Mouse (Mus musculus): ENCODE data around the gene Arhgef40.
A peak's percentile ranks its signal among the peaks of the same experiment; 100 is the strongest.
"Not testable (repeated sequence)": the region's sequence is repeated elsewhere in the genome, so short reads cannot be mapped to it uniquely, and the experiment has no call there.

The Arhgef40 gene

DNA sequence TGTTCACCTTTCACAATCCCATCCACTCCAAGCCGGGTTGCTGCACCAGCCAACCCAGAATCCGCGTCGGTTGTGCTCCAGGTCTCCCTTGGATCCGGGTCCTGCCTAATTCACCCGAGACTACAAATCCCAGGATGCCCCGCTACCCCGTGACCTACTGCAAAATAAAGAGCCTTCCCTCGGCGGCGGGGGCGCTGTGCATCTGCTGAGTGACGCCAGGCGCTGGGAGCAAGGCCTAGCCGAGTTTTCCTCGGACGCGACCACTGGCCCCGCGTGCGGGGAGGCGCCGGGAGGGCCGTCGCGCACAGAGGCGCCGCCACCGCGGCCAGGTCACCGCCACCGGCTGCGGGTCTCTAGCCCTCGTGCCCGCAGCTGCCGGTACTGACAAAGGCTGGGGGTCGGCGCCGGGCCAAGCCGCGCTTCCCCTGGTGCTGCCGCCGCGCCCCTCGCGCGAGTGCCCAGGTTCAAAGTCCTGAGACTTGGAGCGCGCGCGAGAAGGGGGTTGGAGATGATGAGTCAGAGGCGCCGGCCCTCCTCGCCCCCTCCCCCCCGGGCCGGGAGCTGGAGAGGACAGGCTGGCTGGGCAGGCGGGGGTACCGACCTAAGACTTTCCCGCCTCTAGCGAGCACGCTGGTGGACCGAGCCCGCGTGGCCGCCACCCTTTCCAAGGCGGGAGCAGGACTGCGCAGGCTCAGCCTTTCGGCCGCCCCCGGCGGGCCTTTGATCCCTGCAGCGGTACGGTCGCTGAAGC, 35.2 kb downstream of the Arhgef40 start:
- DNase-seq = peak; percentile 99

DNA sequence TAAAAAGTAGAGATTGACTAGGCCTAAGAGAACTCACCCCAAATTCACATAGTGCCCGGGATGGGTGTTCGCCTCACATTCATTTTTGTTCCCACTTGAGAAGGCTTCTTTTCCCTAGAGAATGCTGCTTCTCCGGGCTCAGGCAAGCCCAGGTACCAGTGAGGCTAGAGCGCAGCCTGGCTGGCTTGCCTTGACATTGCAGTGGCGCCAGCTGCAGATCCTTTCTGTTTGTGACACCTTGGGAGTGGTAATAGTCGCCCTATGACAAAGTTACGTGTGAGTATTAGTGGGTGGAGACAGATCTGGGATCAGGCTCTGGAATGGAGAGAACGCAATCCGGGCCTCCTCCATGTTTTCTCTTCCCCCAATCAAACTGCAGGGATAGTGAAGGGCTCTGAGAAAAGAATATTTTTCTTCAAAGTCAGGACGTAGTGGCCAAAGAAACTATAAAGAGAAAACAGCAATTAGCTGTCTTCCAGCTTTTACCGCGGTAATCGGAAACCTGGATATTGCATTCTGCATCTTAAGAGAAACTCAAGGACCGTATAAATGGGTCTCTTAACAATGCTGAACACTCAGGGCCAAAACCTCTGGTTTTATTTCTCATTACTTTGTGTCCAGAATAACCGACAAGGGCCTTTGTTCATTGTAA, 36.1 kb downstream of the Arhgef40 start, which contains the start of gene Zfp219:
Gene Zfp219 (minus strand): TSS at position 248 of the 652 bp plus-strand sequence.
- DNase-seq = peak; percentile 89

DNA sequence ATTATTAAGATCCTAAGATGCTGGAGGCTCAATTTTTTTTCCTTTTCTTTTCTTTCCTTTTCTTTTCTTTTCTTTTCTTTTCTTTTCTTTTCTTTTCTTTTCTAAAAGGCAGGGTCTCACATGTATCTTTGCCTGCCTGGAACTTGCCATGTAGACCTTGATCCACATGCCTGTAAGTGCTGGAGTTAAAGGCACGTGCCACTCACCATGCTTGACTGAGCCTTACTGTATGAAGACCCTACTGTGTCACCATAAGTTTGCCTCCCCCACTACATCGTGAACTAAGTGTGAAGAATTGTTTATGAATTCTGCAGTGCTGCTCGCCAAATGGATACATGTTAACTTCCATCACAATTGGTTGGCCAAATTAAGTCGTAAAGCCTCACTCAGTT, 36.6 kb downstream of the Arhgef40 start:
- DNase-seq = no peak

DNA sequence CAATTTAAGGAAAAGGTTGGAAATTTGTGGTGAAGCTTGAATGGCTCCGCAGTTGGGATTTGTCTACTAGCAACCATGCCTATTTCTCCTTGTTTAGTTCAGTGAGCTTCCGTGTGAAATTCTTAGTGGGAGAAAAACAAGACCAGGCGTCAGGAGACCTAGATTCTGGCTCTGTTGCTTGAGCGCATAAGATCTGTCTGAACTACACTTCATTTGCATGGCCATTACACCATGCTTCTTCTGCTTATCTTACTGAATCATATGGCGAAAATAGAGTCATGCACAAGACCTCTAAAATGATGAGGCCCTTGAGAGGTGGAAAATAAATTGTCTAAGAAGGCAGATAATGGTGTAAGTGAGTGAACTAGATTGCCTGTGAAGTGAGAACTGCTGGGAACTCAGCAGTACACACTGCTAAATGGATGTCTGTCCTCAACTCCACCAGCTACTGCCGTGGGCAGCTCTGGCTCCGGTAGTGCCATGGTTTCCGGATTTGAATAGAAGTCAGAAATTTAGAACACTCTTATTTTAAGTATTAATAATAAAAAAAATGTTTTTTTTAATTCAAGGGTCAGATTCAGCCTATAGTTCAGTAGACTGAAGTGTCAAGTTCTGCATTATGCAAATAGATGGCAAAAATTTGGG, 37.2 kb downstream of the Arhgef40 start:
- no peak for DNase-seq

DNA sequence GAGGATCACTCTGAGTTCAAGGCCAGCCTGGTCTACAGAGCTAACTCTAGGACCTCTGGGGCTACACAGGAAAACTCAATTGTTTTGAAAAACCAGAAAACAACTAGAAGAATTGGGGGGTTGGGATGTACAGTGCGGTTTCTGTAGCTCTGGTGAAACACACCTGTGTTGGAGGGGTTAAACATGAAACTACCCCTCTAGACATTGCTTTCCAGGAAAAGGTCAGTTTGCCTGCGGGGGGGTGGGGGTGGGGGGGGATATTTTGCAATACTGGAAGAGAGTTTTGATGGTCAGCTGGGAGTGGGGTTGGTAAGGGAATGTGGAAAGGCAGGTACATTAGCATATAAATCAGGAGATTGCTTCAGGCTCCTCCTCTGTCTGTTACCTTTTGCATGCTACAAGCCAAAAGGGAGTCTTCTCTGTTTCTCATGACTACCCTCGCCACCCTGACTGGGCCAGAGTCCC, 37.8 kb downstream of the Arhgef40 start:
- DNase-seq = no peak

DNA sequence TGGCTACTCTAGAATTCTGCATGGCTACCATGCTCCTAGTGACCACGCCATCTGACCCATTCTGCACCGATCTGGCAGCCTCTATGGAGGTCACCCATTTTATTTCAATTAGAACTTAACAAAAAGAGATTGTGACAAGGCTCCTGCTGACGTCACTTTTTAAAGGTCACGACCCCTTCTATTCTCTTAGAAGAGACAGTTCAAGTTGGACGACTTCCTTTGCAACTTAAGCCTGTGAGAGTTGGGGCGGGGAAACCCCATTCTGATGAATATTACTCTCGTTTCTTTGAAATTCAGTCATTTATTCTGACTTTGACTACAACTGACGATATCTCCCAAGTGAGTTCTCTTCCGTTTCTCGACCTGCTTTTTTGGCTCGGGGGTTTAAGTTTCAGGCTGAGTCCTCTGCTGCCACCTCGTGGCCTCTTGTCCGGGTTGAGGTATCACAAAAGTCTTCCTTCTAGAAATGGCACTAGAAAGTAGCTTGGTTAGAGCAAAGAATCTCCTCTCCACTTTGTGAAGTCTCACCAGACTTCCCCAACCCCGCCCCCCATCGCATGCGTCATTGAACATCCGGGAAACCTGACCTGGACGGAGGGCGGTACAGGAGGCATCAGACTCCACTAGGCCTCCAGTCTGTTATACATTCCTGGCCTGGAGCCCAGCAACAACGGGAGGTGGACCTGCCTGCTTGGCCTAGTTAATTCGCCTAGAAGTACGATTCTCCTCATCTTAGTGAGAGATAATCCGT, 38.4 kb downstream of the Arhgef40 start:
- peak; percentile 96 for DNase-seq

DNA sequence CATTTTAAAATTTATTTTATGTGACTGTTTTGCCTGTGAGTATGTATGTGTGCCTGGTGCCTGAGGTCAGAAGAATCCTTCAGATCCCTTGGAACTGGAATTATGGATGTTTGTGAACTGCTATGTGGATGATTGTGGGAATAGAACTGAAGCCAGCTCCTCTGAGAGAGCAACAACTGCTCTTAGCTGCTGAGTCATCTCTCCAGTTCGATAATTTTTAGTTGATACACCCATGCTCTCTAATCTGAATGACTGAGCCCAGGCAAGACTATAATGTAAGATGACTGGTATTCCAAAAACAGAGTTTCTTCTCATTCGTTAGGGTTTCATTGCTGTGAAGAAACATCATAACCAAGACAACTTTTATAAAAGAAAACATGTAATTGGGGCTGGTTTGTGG, 39.6 kb downstream of the Arhgef40 start:
- no peak for DNase-seq

DNA sequence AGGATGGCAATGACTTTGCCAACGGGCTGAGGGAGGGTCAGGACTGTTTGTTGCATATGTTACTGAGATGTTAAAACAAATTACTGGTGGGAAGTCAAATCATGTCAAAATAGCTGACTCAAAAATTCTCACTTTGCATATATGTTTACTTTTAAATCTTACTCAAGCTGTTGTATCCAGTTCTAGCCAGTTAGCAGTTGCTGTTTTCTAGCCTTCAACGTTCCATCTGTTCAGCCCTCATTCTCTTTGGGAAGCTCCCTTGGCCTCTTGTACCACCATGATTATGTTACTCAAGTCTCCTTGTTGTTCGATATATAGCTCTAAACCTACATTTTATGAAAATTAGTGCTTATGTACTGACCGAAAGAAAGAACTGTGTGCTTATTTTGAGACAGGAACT, 41.8 kb downstream of the Arhgef40 start:
- no peak for DNase-seq

DNA sequence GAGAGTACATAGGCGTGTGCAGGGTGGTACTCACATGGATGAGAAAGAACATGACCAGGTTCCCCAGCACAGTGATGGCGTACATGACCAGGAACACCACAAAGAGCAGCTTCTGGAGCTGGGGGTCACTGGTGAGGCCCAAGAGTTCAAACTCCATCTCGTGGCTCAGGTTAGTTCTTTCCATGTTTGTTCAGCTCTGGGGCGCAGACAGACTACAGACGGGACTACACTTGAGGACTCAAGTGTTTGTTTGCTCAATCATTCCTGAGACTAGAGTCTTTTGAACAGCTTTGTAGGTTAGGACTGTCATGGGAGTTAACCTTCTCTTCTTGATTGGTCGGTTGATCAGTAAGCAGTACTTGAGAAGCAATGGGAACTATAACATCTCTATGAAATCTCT, 51.4 kb downstream of the Arhgef40 start:
- DNase-seq = no peak

DNA sequence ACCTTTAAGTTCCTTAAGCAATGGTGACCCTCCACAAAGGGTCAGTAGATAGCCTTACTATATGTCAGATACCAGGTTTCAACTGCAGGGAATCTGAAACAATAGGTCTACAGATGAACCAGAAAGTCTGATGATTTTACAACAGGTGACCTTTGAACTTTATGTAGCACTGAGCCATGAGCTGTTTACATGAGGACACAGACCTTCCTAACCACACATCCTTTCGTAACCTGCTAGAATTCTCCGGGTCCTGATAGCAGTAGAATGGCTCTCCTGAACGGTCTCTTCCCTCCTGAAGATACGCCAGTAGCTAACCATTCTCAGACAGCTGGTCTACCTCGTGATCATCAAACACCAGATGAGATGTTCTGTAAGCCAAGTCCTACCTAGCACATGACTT, 54.8 kb downstream of the Arhgef40 start:
- DNase-seq = no peak

DNA sequence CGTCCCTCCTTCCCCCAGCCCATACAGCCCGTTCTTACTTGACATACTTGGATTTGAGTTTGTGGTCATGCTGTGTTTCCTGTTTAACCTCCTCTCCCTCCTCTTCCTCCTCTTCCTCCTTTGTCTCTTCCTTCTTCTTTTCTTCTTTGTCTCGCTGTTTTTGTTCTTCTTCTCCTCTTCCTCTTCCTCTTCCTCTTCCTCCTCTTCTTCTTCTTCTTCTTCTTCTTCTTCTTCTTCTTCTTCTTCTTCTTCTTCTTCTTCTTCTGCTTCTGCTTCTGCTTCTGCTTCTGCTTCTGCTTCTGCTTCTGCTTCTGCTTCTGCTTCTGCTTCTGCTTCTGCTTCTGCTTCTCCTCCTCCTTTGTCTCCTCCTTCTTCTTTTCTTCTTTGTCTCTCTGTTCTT, 57.8 kb downstream of the Arhgef40 start, which contains the start of gene Olfr221:
Gene Olfr221 (minus strand): TSS at position 101 of the 400 bp plus-strand sequence.
- DNase-seq = not testable (repeated sequence)

DNA sequence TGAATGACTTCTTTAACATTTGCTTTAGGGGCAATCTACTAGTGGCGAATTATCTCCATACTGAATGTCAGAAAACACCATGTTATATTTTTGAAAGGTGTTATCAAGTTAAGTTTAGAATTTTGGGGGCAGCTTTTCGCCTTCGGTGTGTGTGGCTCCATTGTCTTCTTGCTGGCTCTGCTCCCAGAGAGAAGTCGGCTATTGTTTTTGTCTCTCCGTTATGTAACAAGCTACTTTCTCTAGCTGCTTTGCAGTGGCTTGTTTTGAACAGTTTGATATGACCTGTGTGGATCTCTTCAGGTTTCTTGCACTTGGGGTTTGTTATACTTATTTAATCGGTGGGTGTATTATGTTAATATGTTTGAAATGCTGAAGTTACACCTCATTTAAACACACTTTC, 58.9 kb downstream of the Arhgef40 start:
- no peak for DNase-seq

DNA sequence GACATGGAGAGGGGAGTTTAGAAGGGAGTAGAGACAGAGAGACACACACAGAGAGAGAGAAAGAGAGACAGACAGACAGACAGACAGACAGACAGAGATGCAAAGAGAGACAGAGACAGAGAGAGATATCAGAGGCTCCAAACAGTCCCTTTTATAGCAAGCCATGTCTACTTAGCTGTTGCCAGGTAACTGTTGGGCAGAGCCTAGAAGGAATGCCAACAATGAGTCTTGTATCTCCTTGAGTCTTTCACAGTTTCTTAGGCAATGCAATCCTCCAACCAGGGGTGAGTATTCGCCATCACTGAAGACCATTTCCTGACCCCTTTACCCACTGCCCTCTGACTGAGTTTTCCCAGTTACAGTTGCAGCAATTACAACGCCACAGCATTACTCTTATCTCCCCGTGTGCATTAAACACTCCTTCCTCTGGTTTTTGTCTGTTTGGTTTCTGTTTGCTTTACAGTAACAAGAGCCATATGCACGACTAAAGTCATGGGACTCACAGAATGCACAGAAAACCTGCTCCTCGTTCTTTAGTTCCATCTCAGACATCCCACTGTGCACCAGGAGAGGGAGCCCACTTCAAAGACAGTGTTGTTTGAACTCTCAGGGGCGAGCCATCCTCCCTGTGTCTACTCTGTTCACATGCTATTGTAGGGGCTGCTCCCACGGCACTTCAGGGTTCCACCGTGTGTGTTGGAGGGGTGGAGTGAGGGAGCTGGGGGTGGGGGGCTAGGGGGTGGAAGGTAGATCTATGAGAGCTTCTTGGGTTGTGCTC, 60.6 kb downstream of the Arhgef40 start:
- peak; percentile 49 for DNase-seq

DNA sequence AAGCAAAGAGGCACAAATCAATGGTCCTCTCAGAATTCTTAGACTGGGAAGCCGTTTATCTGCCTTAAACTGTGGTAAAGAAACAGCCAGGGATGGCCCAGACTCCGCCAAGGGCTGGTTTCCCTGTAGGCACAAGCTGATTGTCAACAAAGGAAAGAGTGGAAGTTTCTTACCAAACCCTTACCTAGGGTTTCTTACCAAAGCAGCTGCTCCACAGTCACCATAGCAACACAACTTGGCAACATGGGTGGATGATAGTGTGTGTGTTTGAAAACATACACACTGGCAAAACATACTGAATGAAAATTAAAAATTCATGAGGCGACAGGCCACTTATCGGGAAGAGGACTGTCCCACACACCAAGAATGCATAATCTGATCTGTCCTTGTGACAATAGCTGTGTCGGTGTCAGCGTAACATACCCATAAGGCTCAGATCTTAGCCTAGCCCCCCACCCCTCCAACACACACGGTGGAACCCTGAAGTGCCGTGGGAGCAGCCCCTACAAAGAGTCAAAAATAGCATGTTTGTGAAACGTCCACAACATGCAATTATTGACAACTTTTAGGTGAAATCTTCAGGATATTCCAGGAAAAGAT, 61.5 kb downstream of the Arhgef40 start:
- DNase-seq = no peak

DNA sequence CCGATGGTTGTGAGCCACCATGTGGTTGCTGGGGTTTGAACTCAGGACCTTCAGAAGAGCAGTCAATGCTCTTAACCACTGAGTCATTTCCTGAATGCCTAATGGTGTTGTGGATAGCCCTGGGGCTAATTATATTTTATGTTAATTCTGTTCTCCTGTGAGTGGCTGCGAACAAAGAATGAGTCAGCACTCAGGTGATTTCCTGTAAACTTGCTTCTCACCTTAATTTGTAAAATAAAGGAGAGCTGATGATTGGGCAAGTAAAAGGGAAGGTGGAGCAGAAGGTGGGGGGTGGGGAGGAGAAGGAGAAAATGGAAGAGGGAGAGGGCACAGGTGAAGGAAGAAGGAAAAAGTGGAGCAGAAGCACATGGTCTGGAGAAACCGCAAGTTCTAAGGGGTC, 68.2 kb downstream of the Arhgef40 start:
- not testable (repeated sequence) for DNase-seq
